Mouse (Mus musculus): ENCODE results near the gene Cfb.

The Cfb gene

GRCm38 (mm10) chr17:34883332-34883731 lies 21.0 kb upstream of the Cfb start:
- DNase-seq: no peak

- DNase-seq: peak; percentile 32
These were observed 19.5 kb upstream of the Cfb start, which contains the start of gene Gm20547 for GRCm38 (mm10) chr17:34881683-34882310. Gene Gm20547 (minus strand): TSS chr17:34882042.

- DNase-seq: no peak
These were observed 18.8 kb upstream of the Cfb start for GRCm38 (mm10) chr17:34881166-34881565.

GRCm38 (mm10) chr17:34879336-34879879 lies 17.1 kb upstream of the Cfb start, which contains the start of gene Zbtb12:
Gene Zbtb12 (plus strand): TSS chr17:34879483.
- no peak for DNase-seq

- DNase-seq: no peak
These were observed 12.0 kb upstream of the Cfb start for GRCm38 (mm10) chr17:34874321-34874720.

GRCm38 (mm10) chr17:34865981-34866380 lies 3.7 kb upstream of the Cfb start:
- no peak for DNase-seq

- no peak for DNase-seq
These were observed 458 bp downstream of the Cfb start for GRCm38 (mm10) chr17:34861704-34862415.

GRCm38 (mm10) chr17:34860514-34860913 lies 1.8 kb downstream of the Cfb start:
- no peak for DNase-seq

GRCm38 (mm10) chr17:34858670-34859069 lies 3.6 kb downstream of the Cfb start:
- no peak for DNase-seq

GRCm38 (mm10) chr17:34855825-34856224 lies 6.5 kb downstream of the Cfb start:
- peak; percentile 67 for DNase-seq

GRCm38 (mm10) chr17:34854761-34855160 lies 7.6 kb downstream of the Cfb start:
- DNase-seq: no peak

- DNase-seq: no peak
These were observed 8.8 kb downstream of the Cfb start for GRCm38 (mm10) chr17:34853511-34853910.

- DNase-seq: no peak
These were observed 11.7 kb downstream of the Cfb start for GRCm38 (mm10) chr17:34850517-34851125.

- DNase-seq: peak; percentile 96
These were observed 12.4 kb downstream of the Cfb start, which contains the start of the genes Skiv2l and Nelfe for GRCm38 (mm10) chr17:34849722-34850516. Gene Skiv2l (minus strand): TSS chr17:34850210. Gene Nelfe (plus strand): TSS chr17:34850391.

- no peak for DNase-seq
These were observed 14.7 kb downstream of the Cfb start for GRCm38 (mm10) chr17:34847615-34848014.

- no peak for DNase-seq
These were observed 15.1 kb downstream of the Cfb start for GRCm38 (mm10) chr17:34847192-34847591.

- no peak for DNase-seq
These were observed 17.4 kb downstream of the Cfb start for GRCm38 (mm10) chr17:34844884-34845283.

- no peak for DNase-seq
These were observed 21.5 kb downstream of the Cfb start for GRCm38 (mm10) chr17:34840736-34841307.

- no peak for DNase-seq
These were observed 23.5 kb downstream of the Cfb start for GRCm38 (mm10) chr17:34838785-34839184.

GRCm38 (mm10) chr17:34837464-34838324 lies 24.6 kb downstream of the Cfb start:
- DNase-seq: no peak

GRCm38 (mm10) chr17:34836856-34837221 lies 25.5 kb downstream of the Cfb start, which contains the start of the genes Stk19 and Dxo:
Gene Stk19 (minus strand): TSS chr17:34836945.
Gene Dxo (plus strand): TSS chr17:34837019.
- peak; percentile 96 for DNase-seq

Data from kidney, adult 18-20 months (tissue).